Mouse (Mus musculus) midbrain, embryonic 12.5 days (tissue): ENCODE results near the gene Prss48. TPM values are rescaled to one million over a fixed set of nuclear protein-coding genes. Genes with fewer than 3 reads are reported as not detected.

Experiments
- ATAC-seq: fragments of 200-750 bp; cut with Nextera tagmentation; 2 replicates; pipeline ENCODE4 v1.8.0; 2017; ENCODE audit warnings: low read depth, moderate TSS enrichment, moderate library complexity; ENCODE audit not compliant: low FRiP score
- H3K27ac ChIP-seq: fragments of 300-500 bp; sonication (generic); replicated peaks from 2 replicates; pipeline ENCODE4 v1.5.1; 2016; ENCODE audit warnings: mild to moderate bottlenecking
- H3K27me3 ChIP-seq: fragments of 300-500 bp; sonication (generic); 2 replicates; pipeline ENCODE4 v1.6.1; 2016; ENCODE audit warnings: mild to moderate bottlenecking
- H3K36me3 ChIP-seq: fragments of 300-500 bp; sonication (generic); 2 replicates; pipeline ENCODE4 v1.6.1; 2016
- H3K4me1 ChIP-seq: fragments of 300-500 bp; sonication (generic); 2 replicates; pipeline ENCODE4 v1.6.1; 2016
- H3K4me2 ChIP-seq: fragments of 300-500 bp; sonication (generic); replicated peaks from 2 replicates; pipeline ENCODE4 v1.6.1; 2016; ENCODE audit warnings: mild to moderate bottlenecking, moderate library complexity
- H3K4me3 ChIP-seq: fragments of 300-500 bp; sonication (generic); 2 replicates; pipeline ENCODE4 v1.5.1; 2016; ENCODE audit warnings: mild to moderate bottlenecking
- H3K9ac ChIP-seq: fragments of 300-500 bp; sonication (generic); replicated peaks from 2 replicates; pipeline ENCODE4 v1.6.1; 2016; ENCODE audit warnings: mild to moderate bottlenecking, moderate library complexity
- H3K9me3 ChIP-seq: fragments of 300-500 bp; sonication (generic); 2 replicates; pipeline ENCODE4 v1.6.1; 2016; ENCODE audit warnings: mild to moderate bottlenecking
- WGBS: fragments of 180-500 bp; shearing (Covaris S2); methylation state at CpG from one replicate; pipeline ENCODE4 v1.1.7; 2016; 5-methylcytosine and 5-hydroxymethylcytosine counted together
- polyA plus RNA-seq: library from polyadenylated mRNA; unstranded; fragments of >200 nt; fragmentation: Nextera tagmentation; extraction: Ambion mirVana; gene quantifications from 2 replicates; pipeline ENCODE4 v1.2.1, GENCODE M21; 2016

Gene Prss48
- polyA plus RNA-seq, 1 experiment from 2014 or later = not detected

DNA sequence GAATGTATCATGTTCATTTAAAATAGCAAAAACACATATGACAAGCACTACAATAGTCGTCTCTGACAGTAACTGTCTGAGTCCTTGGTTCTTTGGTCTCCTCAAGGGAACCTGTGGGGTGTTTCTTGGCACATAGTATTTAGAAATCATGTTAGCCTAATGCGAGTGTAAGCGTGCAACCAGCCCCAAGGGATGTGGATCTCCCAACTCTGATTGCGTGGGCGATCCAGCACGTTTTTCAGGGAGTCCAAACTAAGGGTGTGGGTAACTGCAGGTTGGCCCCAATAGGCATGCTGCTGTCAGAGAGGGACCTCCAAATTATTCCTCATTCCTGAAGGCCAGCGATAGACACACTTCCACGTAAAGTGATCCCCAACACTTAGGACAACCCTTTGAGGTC lies 33.3 kb downstream of the Prss48 start:
- H3K4me3 ChIP-seq = no peak overlapping the region
- no peak overlapping the region for H3K27ac ChIP-seq
- WGBS = 92% methylated on average over 8 of the region's 8 CpGs

DNA sequence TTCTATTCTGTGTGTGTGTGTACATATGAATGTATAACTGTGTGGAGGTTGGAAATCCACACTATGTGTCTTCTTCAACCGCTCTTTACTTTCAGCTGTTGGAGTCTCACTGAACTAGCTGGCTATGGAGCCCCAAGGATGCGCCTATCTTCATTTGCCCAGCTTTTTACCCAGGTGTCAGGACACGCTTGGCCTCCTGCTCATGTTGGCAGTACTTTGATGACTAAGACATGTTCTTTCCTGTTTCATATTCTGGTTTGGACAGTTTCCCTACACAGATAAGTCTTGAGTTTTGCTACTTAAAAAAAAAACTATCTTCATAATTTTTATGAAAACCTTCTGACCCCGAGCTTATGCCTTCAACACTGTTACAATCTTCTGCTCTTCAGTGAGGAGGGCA lies 36.8 kb downstream of the Prss48 start:
- Histone ChIP-seq H3K27ac (no peak overlapping the region), H3K27me3 (no peaks in the 10 kb centered on the region; the same call in 1 of the 2 replicates), H3K9ac (no peak overlapping the region), H3K4me2 (no peak overlapping the region), H3K4me3 (no peak overlapping the region), H3K36me3 (no peaks in the 10 kb centered on the region), H3K9me3 (peaks cover 4% of the 10 kb centered on the region; the same call in 1 of the 2 replicates), H3K4me1 (0 out of 2 replicates have a peak, but pooled peaks cover 2% of the 10 kb centered on the region)
- 87% methylated on average over 4 of the region's 4 CpGs for WGBS
- ATAC-seq = no peak

More for the DNA sequence above, 33.3 kb downstream of the Prss48 start:
- ATAC-seq = no peak
- Histone ChIP-seq H3K9ac (no peak overlapping the region), H3K4me2 (no peak overlapping the region), H3K36me3 (no peaks in the 10 kb centered on the region), H3K9me3 (no peaks in the 10 kb centered on the region), H3K4me1 (peaks cover 10% of the 10 kb centered on the region; the same call in 1 of the 2 replicates), H3K27me3 (peaks cover 9% of the 10 kb centered on the region; the same call in 1 of the 2 replicates)

DNA sequence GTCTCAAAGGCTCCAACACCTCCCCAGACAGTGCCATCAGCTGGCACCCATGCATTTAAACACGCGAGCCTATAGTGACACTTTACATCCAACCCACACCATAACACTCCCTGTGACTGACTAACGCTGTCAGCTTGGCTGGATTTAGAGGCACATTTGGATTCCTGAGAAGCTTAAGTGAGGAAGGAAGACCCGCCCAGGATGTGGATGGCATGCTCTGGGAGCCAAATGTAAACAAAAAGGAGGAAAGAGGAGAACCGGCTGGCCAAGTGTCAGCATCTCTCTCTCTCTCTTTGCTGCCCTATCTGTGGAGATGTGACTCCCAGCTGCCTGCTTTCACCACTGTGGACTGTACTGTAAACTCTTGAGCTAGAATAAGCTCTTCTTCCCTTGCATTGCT lies 41.2 kb downstream of the Prss48 start:
- ATAC-seq = no peak
- Histone ChIP-seq H3K9me3 (peaks cover 4% of the 10 kb centered on the region; the same call in 1 of the 2 replicates), H3K4me1 (no peaks in the 10 kb centered on the region), H3K4me2 (no peak overlapping the region), H3K36me3 (no peaks in the 10 kb centered on the region), H3K4me3 (no peak overlapping the region), H3K9ac (no peak overlapping the region), H3K27me3 (no peaks in the 10 kb centered on the region), H3K27ac (no peak overlapping the region)
- 48% methylated on average over 5 of the region's 5 CpGs for WGBS

DNA sequence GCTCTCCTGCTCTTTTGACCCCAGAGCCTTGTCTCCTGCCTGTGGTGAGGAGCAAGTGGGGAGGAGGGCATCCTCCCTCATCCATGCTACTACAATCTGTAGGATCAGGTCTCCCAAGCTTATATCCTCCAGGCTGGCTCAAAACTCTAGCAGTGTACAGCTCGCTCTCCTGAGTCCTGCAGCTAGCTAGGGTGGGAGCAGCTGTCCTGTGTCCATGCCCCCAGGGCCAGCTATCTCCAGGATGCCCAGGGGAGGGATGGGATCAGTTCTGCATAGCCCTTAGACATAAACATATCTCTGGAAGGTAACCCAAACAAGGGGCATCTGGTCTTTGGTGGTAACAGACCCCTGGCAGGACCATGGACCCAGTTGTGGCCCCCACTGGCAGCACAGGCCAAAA lies 42.6 kb downstream of the Prss48 start:
- Histone ChIP-seq H3K9me3 (peaks cover 4% of the 10 kb centered on the region; the same call in 1 of the 2 replicates), H3K9ac (no peak overlapping the region), H3K36me3 (no peaks in the 10 kb centered on the region), H3K4me1 (no peaks in the 10 kb centered on the region), H3K4me3 (no peak overlapping the region), H3K27ac (no peak overlapping the region), H3K27me3 (no peaks in the 10 kb centered on the region), H3K4me2 (no peak overlapping the region)
- 82% methylated on average over 1 of the region's 1 CpGs for WGBS
- ATAC-seq = no peak

DNA sequence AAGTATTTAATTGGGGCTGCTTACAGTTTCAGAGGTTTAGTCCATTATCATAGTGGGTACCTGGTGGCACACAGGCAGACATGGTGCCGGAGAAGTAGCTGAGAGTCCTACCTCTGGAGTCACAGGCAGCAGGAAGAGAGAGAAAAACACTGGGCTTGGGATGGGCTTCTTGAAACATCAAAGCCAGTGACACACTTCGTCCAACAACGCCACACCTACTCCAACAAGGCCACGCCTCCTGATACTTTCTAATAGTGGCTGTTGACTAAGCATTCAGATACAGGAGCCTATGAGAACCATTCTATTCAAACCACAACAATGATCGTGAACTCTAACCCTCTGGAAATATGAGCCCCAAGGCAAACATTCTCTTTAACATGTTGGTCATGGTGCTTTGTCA lies 46.6 kb downstream of the Prss48 start:
- Histone ChIP-seq H3K9ac (no peak overlapping the region), H3K36me3 (no peaks in the 10 kb centered on the region), H3K27ac (no peak overlapping the region), H3K27me3 (no peaks in the 10 kb centered on the region), H3K4me3 (no peak overlapping the region), H3K4me2 (no peak overlapping the region), H3K4me1 (no peaks in the 10 kb centered on the region), H3K9me3 (no peaks in the 10 kb centered on the region)
- no peak for ATAC-seq
- WGBS = 90% methylated on average over 5 of the region's 5 CpGs

DNA sequence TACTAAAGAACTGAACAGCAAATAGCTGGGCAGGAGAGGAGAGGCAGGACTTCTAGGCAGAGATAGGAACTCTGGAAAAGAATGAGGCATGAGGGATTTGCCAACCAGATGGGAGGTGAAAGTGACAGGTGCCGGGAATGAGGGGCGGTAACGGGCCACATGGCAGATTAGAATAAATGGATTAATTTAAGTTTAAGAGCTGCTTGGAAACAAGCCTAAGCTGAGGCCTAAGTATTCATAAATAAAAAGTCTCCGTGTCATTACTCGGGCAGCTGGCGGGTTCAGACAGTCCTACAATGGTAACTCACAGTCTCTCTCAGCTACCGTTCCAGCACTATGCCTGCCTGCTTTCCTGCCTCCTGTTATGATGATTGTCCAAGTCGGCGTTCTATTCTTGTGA lies 47.0 kb downstream of the Prss48 start:
- no peak for ATAC-seq
- no peaks in the 10 kb centered on the region for H3K4me1 ChIP-seq
- WGBS = 83% methylated on average over 9 of the region's 9 CpGs

DNA sequence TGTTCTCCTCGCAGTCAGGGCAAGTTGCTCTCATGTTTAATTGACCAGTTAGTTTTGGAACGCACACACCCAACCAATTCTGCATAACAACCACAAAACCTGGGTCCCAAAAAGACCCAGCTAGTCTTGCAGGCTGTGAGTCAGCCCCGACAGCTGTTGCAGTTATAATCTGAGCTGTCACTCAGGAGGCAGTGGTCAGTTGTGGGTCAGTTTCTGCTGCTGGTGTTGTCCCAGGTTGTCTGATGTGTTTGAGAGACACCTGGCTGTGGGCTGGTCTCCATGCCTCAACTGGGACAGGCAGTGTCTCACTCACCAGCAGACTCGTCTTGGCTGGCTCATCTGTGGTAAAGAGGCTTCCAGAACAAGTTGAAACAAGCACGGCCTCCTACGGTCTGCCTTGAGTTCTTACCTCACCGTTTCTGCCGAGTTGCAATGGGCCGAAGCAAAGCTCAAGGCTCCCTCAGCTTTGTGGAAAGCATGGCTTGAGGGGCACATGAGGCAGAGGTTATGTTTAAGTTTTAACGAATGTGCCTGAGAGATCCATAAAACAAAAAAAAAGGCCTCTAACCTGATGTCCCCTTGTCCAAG lies 49.5 kb downstream of the Prss48 start:
- H3K4me1 ChIP-seq = no peaks in the 10 kb centered on the region
- no peaks in the 10 kb centered on the region for H3K27me3 ChIP-seq
- no peak overlapping the region for H3K27ac ChIP-seq
- no peaks in the 10 kb centered on the region for H3K36me3 ChIP-seq
- no peak for ATAC-seq
- no peak overlapping the region for H3K9ac ChIP-seq
- no peak overlapping the region for H3K4me2 ChIP-seq
- H3K4me3 ChIP-seq = no peak overlapping the region
- WGBS = 90% methylated on average over 10 of the region's 10 CpGs
- H3K9me3 ChIP-seq = 0 out of 2 replicates have a peak, but pooled peaks cover 6% of the 10 kb centered on the region

More for the DNA sequence above, 47.0 kb downstream of the Prss48 start:
- Histone ChIP-seq H3K27ac (no peak overlapping the region), H3K9me3 (no peaks in the 10 kb centered on the region), H3K36me3 (no peaks in the 10 kb centered on the region), H3K4me3 (no peak overlapping the region), H3K9ac (no peak overlapping the region), H3K27me3 (no peaks in the 10 kb centered on the region), H3K4me2 (no peak overlapping the region)

DNA sequence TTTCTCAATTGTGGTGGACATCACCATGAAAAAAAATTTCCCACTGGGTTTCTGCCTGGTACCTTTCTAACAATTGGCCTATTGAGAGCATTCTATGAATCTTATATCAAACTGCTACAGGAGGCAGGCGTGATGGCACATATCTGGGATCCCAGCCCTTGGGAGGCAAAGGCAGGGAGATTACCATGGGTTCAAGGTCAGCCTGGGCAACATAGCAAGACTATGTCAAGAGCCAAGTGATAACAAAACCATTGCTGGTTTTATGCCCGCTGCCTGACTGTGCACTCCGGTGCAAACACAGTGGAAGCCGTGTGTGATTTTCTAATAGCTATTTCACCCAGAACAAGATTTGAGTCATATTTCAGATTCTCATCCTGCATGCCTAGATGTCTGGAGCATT lies 51.4 kb downstream of the Prss48 start:
- 91% methylated on average over 4 of the region's 4 CpGs for WGBS
- no peaks in the 10 kb centered on the region for H3K36me3 ChIP-seq
- H3K27me3 ChIP-seq = no peaks in the 10 kb centered on the region
- H3K4me1 ChIP-seq = no peaks in the 10 kb centered on the region
- H3K9ac ChIP-seq = no peak overlapping the region
- H3K27ac ChIP-seq = no peak overlapping the region
- 0 out of 2 replicates have a peak, but pooled peaks cover 6% of the 10 kb centered on the region for H3K9me3 ChIP-seq
- no peak for ATAC-seq
- H3K4me2 ChIP-seq = no peak overlapping the region
- H3K4me3 ChIP-seq = no peak overlapping the region

Other genes with a start within 250 kb of the Prss48 start
- gene Fam160a1, start 185.2 kb downstream of the Prss48 start, polyA plus RNA-seq = 0.20 and 0.28 TPM in 2 replicates
- gene Glt28d2, start 115.0 kb downstream of the Prss48 start, polyA plus RNA-seq = 0.09 and 0.12 TPM in 2 replicates
- 0.31 and 0.96 TPM in 2 replicates for gene Gm37240, start 115.0 kb downstream of the Prss48 start, polyA plus RNA-seq
- gene Sh3d19, start 31.4 kb downstream of the Prss48 start, polyA plus RNA-seq = 8.9 and 9.7 TPM in 2 replicates
- gene Rps3a1, start 140.2 kb upstream of the Prss48 start, polyA plus RNA-seq = 812 and 830 TPM in 2 replicates
- 8.8 and 9.8 TPM in 2 replicates for gene Lrba, start 222.2 kb upstream of the Prss48 start, polyA plus RNA-seq